ENCODE assay signal across 12 mouse cellular contexts in the genomic region with DNA sequence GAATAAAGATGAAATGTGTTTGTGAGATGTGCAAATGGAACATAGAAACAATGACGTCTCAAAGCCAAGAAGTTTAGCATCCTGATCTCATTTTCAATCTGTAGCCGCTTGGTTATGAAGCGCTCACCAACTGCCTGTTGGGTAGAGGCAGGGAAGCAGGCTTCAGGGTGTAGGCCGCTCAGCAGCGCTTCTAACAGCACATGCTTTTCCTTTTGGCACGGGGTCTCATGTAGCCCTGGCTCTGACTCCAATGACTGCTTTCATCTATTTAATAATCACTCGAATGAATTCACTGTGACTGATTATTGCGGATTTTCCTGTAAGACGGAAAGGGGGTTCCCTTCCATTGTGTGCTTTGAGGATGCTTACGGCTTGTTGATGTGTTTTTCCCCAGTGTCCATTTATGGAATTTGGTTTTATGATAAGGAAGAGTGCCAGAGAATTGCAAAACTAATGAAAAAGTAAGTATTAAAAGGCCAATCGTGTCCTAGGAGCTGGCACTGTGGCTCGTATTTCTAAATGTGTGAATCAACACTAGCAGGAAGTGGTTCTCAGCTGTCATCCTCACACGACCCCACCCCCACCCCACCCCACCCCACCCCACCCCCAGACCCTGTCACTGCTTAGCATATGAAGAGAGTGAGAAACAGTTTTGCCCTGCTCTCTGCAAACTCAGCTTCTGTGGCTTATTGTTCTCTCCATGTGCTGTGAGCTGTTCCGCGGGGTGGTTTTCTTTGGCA. TPM values are rescaled to one million over a fixed set of nuclear protein-coding genes. Genes with fewer than 3 reads are reported as not detected.
DNase-seq lines count a peak whose midpoint lies in the region; ATAC-seq lines count a peak whose summit lies in the region.
"Had no signal": no experiment of that assay in that cellular context is flagged by ENCODE, and none has a peak within 500 bp of the region (broad histone marks: within the 10 kb centered on the region; RNA-seq: fewer than 3 reads in every experiment).

No protein-coding gene starts in this region.

- no peaks in the 10 kb centered on the region for H3K27me3 ChIP-seq in lung, embryonic 15.5 days
- H3K27me3 ChIP-seq in forebrain, embryonic 12.5 days = no peaks in the 10 kb centered on the region
- no peaks in the 10 kb centered on the region for H3K27me3 ChIP-seq in midbrain, embryonic 14.5 days (ENCODE audit: control insufficient read depth, insufficient read depth, low read length)
- H3K27me3 ChIP-seq in liver, embryonic 12.5 days (replicated peaks) = no peaks in the 10 kb centered on the region

- peak; percentile 70; the same call in 1 of the 2 replicates for ATAC-seq in lung, embryonic 15.5 days (ENCODE audit: borderline replicate concordance, extremely low read depth, low FRiP score, low TSS enrichment)
- peak; percentile 80 for ATAC-seq in forebrain, embryonic 12.5 days (ENCODE audit: low FRiP score)
- peak; percentile 60; the same call in 1 of the 2 replicates for ATAC-seq in midbrain, embryonic 14.5 days (ENCODE audit: low FRiP score, low TSS enrichment)
- no peak for ATAC-seq in liver, embryonic 12.5 days
- ATAC-seq: intestine, postnatal 0 days had no signal

- no peaks in the 10 kb centered on the region for H3K9me3 ChIP-seq in lung, embryonic 15.5 days
- H3K9me3 ChIP-seq in forebrain, embryonic 12.5 days = no peaks in the 10 kb centered on the region
- no peaks in the 10 kb centered on the region for H3K9me3 ChIP-seq in midbrain, embryonic 14.5 days (ENCODE audit: control insufficient read depth, low read length)
- H3K9me3 ChIP-seq in liver, embryonic 12.5 days (replicated peaks) = no peaks in the 10 kb centered on the region

- 35% methylated on average over 15 of the region's 15 CpGs for WGBS in lung, embryonic 15.5 days
- 39% methylated on average over 15 of the region's 15 CpGs for WGBS in forebrain, embryonic 12.5 days
- WGBS in midbrain, embryonic 14.5 days = 19% methylated on average over 15 of the region's 15 CpGs
- 60% methylated on average over 15 of the region's 15 CpGs for WGBS in liver, embryonic 12.5 days (ENCODE audit: insufficient replicate concordance)

- no peaks in the 10 kb centered on the region for H3K36me3 ChIP-seq in lung, embryonic 15.5 days
- peaks cover 27% of the 10 kb centered on the region for H3K36me3 ChIP-seq in forebrain, embryonic 12.5 days (replicated peaks)
- H3K36me3 ChIP-seq in midbrain, embryonic 14.5 days (ENCODE audit: control insufficient read depth, insufficient read depth, low read length) = peaks cover 32% of the 10 kb centered on the region
- peaks cover 24% of the 10 kb centered on the region for H3K36me3 ChIP-seq in liver, embryonic 12.5 days

- H3K4me3 ChIP-seq in lung, embryonic 15.5 days = no peak overlapping the region
- no peak overlapping the region for H3K4me3 ChIP-seq in forebrain, embryonic 12.5 days (replicated peaks)
- H3K4me3 ChIP-seq in midbrain, embryonic 14.5 days (replicated peaks; ENCODE audit: low read depth, low read length) = no peak overlapping the region
- H3K4me3 ChIP-seq in liver, embryonic 12.5 days = no peak overlapping the region

- H3K4me1 ChIP-seq in lung, embryonic 15.5 days = peaks cover 28% of the 10 kb centered on the region
- H3K4me1 ChIP-seq in forebrain, embryonic 12.5 days = peaks cover 22% of the 10 kb centered on the region
- H3K4me1 ChIP-seq in midbrain, embryonic 14.5 days (ENCODE audit: control insufficient read depth, insufficient read depth, low read length) = peaks cover 12% of the 10 kb centered on the region
- H3K4me1 ChIP-seq in liver, embryonic 12.5 days = peaks cover 19% of the 10 kb centered on the region

- DNase-seq in gastrocnemius, adult 18-20 months (ENCODE audit: low spot score) = peak; percentile 16
- no peak for DNase-seq in gastrocnemius, postnatal 36 days
- no peak for DNase-seq in lung, postnatal 25 days (ENCODE audit: low spot score)
- DNase-seq in midbrain, embryonic 14.5 days = peak; percentile 53
- no peak for DNase-seq in kidney, postnatal 36 days
- DNase-seq: cerebellum, postnatal 25 days had no signal

- no peak overlapping the region for H3K4me2 ChIP-seq in lung, embryonic 15.5 days
- H3K4me2 ChIP-seq in forebrain, embryonic 12.5 days = peak overlapping the region; percentile 6; the same call in 1 of the 2 replicates
- H3K4me2 ChIP-seq in midbrain, embryonic 14.5 days (ENCODE audit: low read length) = no peak overlapping the region
- no peak overlapping the region for H3K4me2 ChIP-seq in liver, embryonic 12.5 days
- H3K4me2 ChIP-seq: liver, embryonic 11.5 days had no signal

- peak overlapping the region; percentile 49; the same call in 1 of the 2 replicates for H3K27ac ChIP-seq in lung, embryonic 15.5 days
- H3K27ac ChIP-seq in forebrain, embryonic 12.5 days = peak overlapping the region; percentile 65
- peak overlapping the region; percentile 32 for H3K27ac ChIP-seq in midbrain, embryonic 14.5 days (replicated peaks; ENCODE audit: low read depth, low read length)
- no peak overlapping the region for H3K27ac ChIP-seq in liver, embryonic 12.5 days

- H3K9ac ChIP-seq in lung, embryonic 15.5 days = no peak overlapping the region
- no peak overlapping the region; the same call in 1 of the 2 replicates for H3K9ac ChIP-seq in forebrain, embryonic 12.5 days
- H3K9ac ChIP-seq in midbrain, embryonic 14.5 days (replicated peaks; ENCODE audit: low read length) = 0 out of 2 replicates have a peak overlapping the region, but pooled peaks have one; percentile 20
- no peak overlapping the region for H3K9ac ChIP-seq in liver, embryonic 12.5 days

- intact Hi-C loops in gastrocnemius, postnatal 36 days (cut with DNase I) = no loop called here

RNA-seq across cellular contexts. Expression of a gene that starts 2.5 kb away (rescaled TPM):
- 1 to 10 TPM in 1 of 2 experiments, under 1 TPM in 1; 0.98 to 1.7 TPM for total RNA-seq in gastrocnemius, adult 18-20 months (2021)
- 1 to 10 TPM; 1.5 to 2.3 TPM for total RNA-seq in gastrocnemius, postnatal 36 days (2021)
- polyA plus RNA-seq in lung, embryonic 15.5 days (2015; fragmentation: Nextera tagmentation; extraction: Ambion mirVana) = 8.1 and 8.4 TPM in 2 replicates
- 4.6 and 6.2 TPM in 2 replicates for polyA plus RNA-seq in forebrain, embryonic 12.5 days (2016; fragmentation: Nextera tagmentation; extraction: Ambion mirVana)
- polyA plus RNA-seq in midbrain, embryonic 14.5 days (2014; fragmentation: Nextera tagmentation; extraction: Ambion mirVana) = 7.1 and 9.6 TPM in 2 replicates
- polyA plus RNA-seq in liver, embryonic 12.5 days (2016; fragmentation: Nextera tagmentation; extraction: Ambion mirVana) = 0.49 and 0.64 TPM in 2 replicates
- polyA plus RNA-seq: C2C12 had no signal

RNA-seq across cellular contexts. Expression of a gene that starts 23.7 kb away (rescaled TPM):
- total RNA-seq in gastrocnemius, adult 18-20 months (2021) = 1 to 10 TPM; 4.3 to 4.6 TPM
- 1 to 10 TPM; 3.1 to 4.0 TPM for total RNA-seq in gastrocnemius, postnatal 36 days (2021)
- polyA plus RNA-seq in lung, embryonic 15.5 days (2015; fragmentation: Nextera tagmentation; extraction: Ambion mirVana) = 6.0 and 7.6 TPM in 2 replicates
- polyA plus RNA-seq in forebrain, embryonic 12.5 days (2016; fragmentation: Nextera tagmentation; extraction: Ambion mirVana) = 13.6 and 13.7 TPM in 2 replicates
- 15.6 and 16.6 TPM in 2 replicates for polyA plus RNA-seq in midbrain, embryonic 14.5 days (2014; fragmentation: Nextera tagmentation; extraction: Ambion mirVana)
- 4.2 and 4.8 TPM in 2 replicates for polyA plus RNA-seq in liver, embryonic 12.5 days (2016; fragmentation: Nextera tagmentation; extraction: Ambion mirVana)

RNA-seq across cellular contexts. Expression of a gene that starts 37.6 kb away (rescaled TPM):
- total RNA-seq in gastrocnemius, adult 18-20 months (2021) = under 1 TPM; 0.85 to 0.89 TPM
- 1 to 10 TPM in 1 of 2 experiments, under 1 TPM in 1; 0.87 to 3.1 TPM for total RNA-seq in gastrocnemius, postnatal 36 days (2021)
- polyA plus RNA-seq in lung, embryonic 15.5 days (2015; fragmentation: Nextera tagmentation; extraction: Ambion mirVana) = 0.19 TPM in 1 of 2 replicates, not detected in the other
- not detected in 2 replicates for polyA plus RNA-seq in forebrain, embryonic 12.5 days (2016; fragmentation: Nextera tagmentation; extraction: Ambion mirVana)
- 0.30 and 0.58 TPM in 2 replicates for polyA plus RNA-seq in midbrain, embryonic 14.5 days (2014; fragmentation: Nextera tagmentation; extraction: Ambion mirVana)
- polyA plus RNA-seq in liver, embryonic 12.5 days (2016; fragmentation: Nextera tagmentation; extraction: Ambion mirVana) = 0.05 TPM in 1 of 2 replicates, not detected in the other
- polyA plus RNA-seq: C2C12; liver, embryonic 11.5 days had no signal

Comparison
In these comparisons a context has a peak if more than half of its experiments do, and no peak if none do; other contexts are left out.
1. DNase-seq: peak in gastrocnemius, adult 18-20 months (single experiment) and midbrain, embryonic 14.5 days (single experiment); none in gastrocnemius, postnatal 36 days (0 of 2), lung, postnatal 25 days (single experiment) and kidney, postnatal 36 days (0 of 2).